Mouse (Mus musculus) E14TG2a.4 (cell line): ENCODE measurements around the gene Tmem50b.

ENCODE experiments used
- CTCF ChIP-seq: conservative IDR thresholded peaks from 2 replicates; pipeline ENCODE4 v1.5.1; 2014; ENCODE audit warnings: low read length
- NANOG ChIP-seq: IDR thresholded peaks from 2 replicates; pipeline ENCODE4 v1.6.1; 2014; ENCODE audit warnings: borderline replicate concordance, low read length, mixed read lengths
- POU5F1 ChIP-seq: IDR thresholded peaks from 2 replicates; pipeline ENCODE4 v1.6.1; 2014; ENCODE audit warnings: low read length, borderline replicate concordance

GRCm38 (mm10) chr16:91599242-91599641 is 1.6 kb upstream of the Tmem50b start:
- TF ChIP-seq CTCF (peak; percentile 28; the same call in 1 of the 2 replicates), NANOG (no peak), POU5F1 (no peak)
